Mouse (Mus musculus): Measurements from ENCODE around the gene Tssk3. TPM values are rescaled to one million over a fixed set of nuclear protein-coding genes. Genes with fewer than 3 reads are reported as not detected.

Gene Tssk3
- total RNA-seq, 4 experiments from 2014 or later: not detected

DNA sequence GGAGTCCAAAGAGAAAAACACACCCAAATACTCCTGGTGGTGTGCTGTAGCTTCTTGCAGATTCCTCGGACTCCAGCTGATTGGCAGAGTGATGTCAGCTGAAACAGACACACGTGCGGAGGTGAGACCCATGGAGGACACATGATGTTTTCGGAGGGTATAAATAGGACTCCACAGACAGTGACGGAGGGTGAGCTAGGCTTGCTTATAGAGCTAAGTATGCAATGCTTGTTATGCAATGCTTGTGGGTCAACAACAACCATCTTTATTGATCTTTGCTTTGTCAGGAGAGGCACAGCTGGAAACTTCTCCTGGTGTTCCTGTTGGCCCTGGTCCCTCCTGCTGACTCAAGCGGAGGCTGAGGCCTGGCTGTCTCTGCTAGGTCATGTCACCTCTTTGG lies 42.1 kb downstream of the Tssk3 start:
- no peak for DNase-seq (ENCODE audit: low spot score in 2 of 2)

DNA sequence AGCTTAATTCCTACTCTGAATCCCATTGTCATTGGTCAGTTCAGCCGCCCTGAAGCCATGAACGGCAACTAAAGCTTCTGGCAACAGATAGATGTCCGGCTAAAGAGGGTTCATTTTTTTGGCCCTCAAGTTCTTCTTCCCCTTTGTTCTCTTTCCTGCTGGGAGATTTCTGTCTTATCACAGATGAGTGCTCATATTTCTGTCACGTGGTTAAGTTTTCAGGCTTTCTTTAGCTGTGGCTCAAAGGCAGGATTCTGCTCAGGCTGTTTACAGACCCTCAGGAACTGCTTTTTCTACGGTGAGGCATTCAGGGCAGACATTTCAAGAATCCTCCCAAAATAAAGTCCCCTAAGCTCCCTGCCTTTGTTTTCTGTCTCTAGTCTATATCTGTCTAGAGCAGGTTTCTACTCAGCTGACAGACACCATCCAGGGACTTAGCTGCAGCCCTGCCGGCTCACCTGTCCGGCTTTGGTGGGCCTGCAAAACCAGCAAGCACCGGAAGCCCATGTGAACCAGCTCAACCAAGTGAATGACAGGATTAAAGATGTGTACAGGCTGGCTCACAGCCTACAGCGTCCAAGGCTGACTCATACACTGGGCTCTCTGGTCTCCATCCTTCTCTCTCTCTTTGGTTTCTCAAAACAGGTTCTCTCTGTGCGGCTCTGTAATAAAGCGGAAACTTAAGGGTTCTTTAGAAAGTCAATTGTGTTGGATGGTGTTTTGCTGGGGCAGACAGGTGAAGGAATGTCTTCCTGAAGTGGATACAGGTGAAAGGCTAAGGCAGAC lies 42.9 kb downstream of the Tssk3 start:
- no peak for DNase-seq (ENCODE audit: low spot score in 2 of 2)

DNA sequence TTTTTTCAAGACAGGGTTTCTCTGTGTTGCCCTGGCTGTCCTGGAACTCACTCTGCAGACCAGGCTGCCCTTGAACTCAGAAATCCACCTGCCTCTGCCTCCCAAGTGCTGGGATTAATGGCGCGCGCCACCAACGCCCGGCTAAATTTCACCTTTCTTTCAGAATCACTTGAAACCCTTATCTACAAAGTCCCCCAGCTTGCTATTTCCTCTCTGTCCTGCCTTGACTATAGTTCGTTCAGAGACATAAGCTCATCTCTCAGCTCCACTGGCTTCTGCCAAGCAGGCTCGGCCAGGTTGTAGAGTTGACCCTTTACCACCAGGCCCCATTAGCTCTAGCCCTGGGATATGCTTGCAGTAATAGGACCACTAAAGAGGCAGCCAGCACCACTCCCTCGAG lies 43.5 kb downstream of the Tssk3 start:
- DNase-seq (ENCODE audit: low spot score in 2 of 2): no peak

DNA sequence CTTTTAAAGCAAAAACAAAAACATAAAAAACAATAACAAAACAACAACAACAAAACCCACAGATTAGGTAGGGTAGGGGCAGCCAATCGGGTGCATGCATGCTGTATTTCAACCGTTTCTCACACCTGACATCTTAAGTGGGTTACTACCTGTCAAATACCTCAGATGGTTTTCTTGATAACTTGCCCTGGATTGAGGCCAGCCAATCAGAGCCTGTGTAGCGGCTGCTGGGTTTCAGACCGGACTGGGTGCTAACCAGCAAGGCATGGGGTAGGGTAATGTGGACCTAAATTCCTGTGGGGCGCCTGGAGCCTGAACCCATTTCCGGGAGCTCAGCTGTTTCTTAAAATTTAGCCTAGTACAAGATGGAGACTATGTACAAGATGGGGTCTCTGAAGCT lies 49.7 kb downstream of the Tssk3 start:
- no peak for DNase-seq (ENCODE audit: low spot score in 2 of 2)

DNA sequence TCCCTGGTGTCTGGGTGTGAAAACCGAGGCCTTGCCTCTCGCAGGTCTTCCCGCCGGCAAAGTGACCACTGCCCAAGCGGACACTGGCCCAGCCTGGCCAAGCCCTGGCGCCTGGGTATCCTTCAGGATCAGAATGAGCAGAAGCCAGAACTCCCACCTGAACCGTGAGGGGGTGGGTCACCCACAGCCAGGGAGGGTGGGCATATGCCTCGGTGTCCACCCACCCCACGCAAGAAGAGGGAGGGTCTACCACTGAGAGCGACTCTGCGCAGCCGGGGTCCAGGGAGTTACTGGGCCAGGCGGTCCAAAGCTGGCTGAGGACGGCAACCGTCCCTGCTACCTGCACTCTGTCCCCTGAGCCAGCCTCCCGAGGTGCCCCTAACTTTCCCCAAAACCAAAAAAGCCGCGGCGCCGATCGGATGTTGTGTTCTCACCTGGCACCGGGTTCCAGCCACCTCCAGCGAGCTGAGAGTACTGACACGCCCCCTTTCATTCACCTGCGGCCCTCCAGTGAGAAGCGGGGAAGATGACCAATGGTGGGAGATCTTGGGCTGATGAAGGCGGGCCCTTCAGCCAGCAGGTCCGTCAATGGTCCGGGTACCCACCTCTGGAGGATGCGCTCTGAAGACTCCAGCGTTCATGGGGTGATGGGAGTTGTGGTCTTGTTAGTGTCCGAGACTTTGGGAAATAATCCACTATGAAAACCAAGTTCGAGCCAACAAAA lies 50.3 kb downstream of the Tssk3 start, which contains the start of gene Zbtb8b:
Zbtb8b (minus strand) TSS at position 514 of the 724 bp plus-strand sequence.
- no peak for DNase-seq (ENCODE audit: low spot score in 2 of 2)

Other genes with a start within 250 kb of the Tssk3 start
- 1 to 10 TPM in 1 of 4 experiments, under 1 TPM in 3; 0.58 to 1.6 (median 0.75) TPM for gene C77080, start 229.6 kb downstream of the Tssk3 start, total RNA-seq (2022)
- gene Sync, start 203.4 kb downstream of the Tssk3 start, total RNA-seq (2022): 10 to 100 TPM; 46.1 to 56.7 (median 48.1) TPM
- gene Rbbp4, start 155.7 kb downstream of the Tssk3 start, total RNA-seq (2022): 10 to 100 TPM; 35.5 to 40.8 (median 40.0) TPM
- gene Zbtb8os, start 155.3 kb downstream of the Tssk3 start, total RNA-seq (2022): 10 to 100 TPM; 24.3 to 32.6 (median 26.6) TPM
- under 1 TPM; 0.48 to 0.79 (median 0.63) TPM for gene Zbtb8a, start 112.9 kb downstream of the Tssk3 start, total RNA-seq (2022)
- gene Zbtb8b, start 50.2 kb downstream of the Tssk3 start, total RNA-seq (2022): not detected
- gene Bsdc1, start 29.4 kb downstream of the Tssk3 start, total RNA-seq (2022): 10 to 100 TPM; 37.3 to 42.5 (median 41.0) TPM
- not detected for gene Fam229a, start 168 bp upstream of the Tssk3 start, total RNA-seq (2022)
- gene Marcksl1, start 22.6 kb upstream of the Tssk3 start, total RNA-seq (2022): 1 to 10 TPM in 2 of 4 experiments, under 1 TPM in 2; 0.19 to 1.1 (median 0.78) TPM
- 1 to 10 TPM; 6.7 to 9.7 (median 7.6) TPM for gene Hdac1, start 51.7 kb upstream of the Tssk3 start, total RNA-seq (2022)
- not detected for gene Lck, start 82.6 kb upstream of the Tssk3 start, total RNA-seq (2022)
- gene Fam167b, start 87.5 kb upstream of the Tssk3 start, total RNA-seq (2022): not detected
- 100 to 1,000 TPM; 142 to 156 (median 148) TPM for gene Eif3i, start 109.6 kb upstream of the Tssk3 start, total RNA-seq (2022)
- 10 to 100 TPM; 25.9 to 37.5 (median 29.7) TPM for gene Tmem234, start 109.6 kb upstream of the Tssk3 start, total RNA-seq (2022)
- 1 to 10 TPM in 3 of 4 experiments, under 1 TPM in 1; 0.46 to 1.2 (median 1.1) TPM for gene Dcdc2b, start 123.2 kb upstream of the Tssk3 start, total RNA-seq (2022)
- gene Iqcc, start 128.1 kb upstream of the Tssk3 start, total RNA-seq (2022): 10 to 100 TPM in 1 of 4 experiments, 1 to 10 TPM in 3; 7.3 to 11.4 (median 8.7) TPM
- 10 to 100 TPM; 27.9 to 33.0 (median 30.8) TPM for gene Ccdc28b, start 132.9 kb upstream of the Tssk3 start, total RNA-seq (2022)
- gene Txlna, start 150.0 kb upstream of the Tssk3 start, total RNA-seq (2022): 10 to 100 TPM; 10.9 to 20.3 (median 15.6) TPM
- 10 to 100 TPM; 69.1 to 77.9 (median 76.0) TPM for gene Kpna6, start 181.7 kb upstream of the Tssk3 start, total RNA-seq (2022)
- 1 to 10 TPM; 1.8 to 4.9 (median 3.3) TPM for gene Tmem39b, start 205.8 kb upstream of the Tssk3 start, total RNA-seq (2022)